Mouse (Mus musculus) fibroblast of lung, adult 2 months (primary cell): ENCODE measurements around the gene Slc37a3.
"Not testable (repeated sequence)": the region's sequence is repeated elsewhere in the genome, so short reads cannot be mapped to it uniquely, and the experiment has no call there.

Experiments
- DNase-seq: peaks from one replicate; pipeline ENCODE4 v3.0.0-alpha.2; 2011; ENCODE audit warnings: low read depth

Slc37a3 gene

GRCm38 (mm10) chr6:39378161-39378835 is 823 bp upstream of the Slc37a3 start:
- DNase-seq: not testable (repeated sequence)

GRCm38 (mm10) chr6:39376775-39377174 is 700 bp downstream of the Slc37a3 start:
- no peak for DNase-seq

GRCm38 (mm10) chr6:39373301-39373955 is 4.0 kb downstream of the Slc37a3 start:
- no peak for DNase-seq

- peak; percentile 62 for DNase-seq
These were observed 4.7 kb downstream of the Slc37a3 start for GRCm38 (mm10) chr6:39372727-39373126.

GRCm38 (mm10) chr6:39372042-39372441 is 5.4 kb downstream of the Slc37a3 start:
- DNase-seq: no peak

GRCm38 (mm10) chr6:39369631-39370030 is 7.8 kb downstream of the Slc37a3 start:
- no peak for DNase-seq

- DNase-seq: no peak
These were observed 14.8 kb downstream of the Slc37a3 start for GRCm38 (mm10) chr6:39362684-39363083.

- not testable (repeated sequence) for DNase-seq
These were observed 18.3 kb downstream of the Slc37a3 start for GRCm38 (mm10) chr6:39359207-39359606.

GRCm38 (mm10) chr6:39348946-39349345 is 28.5 kb downstream of the Slc37a3 start:
- no peak for DNase-seq

GRCm38 (mm10) chr6:39347880-39348814 is 29.3 kb downstream of the Slc37a3 start:
- no peak for DNase-seq

GRCm38 (mm10) chr6:39346991-39347501 is 30.4 kb downstream of the Slc37a3 start:
- DNase-seq: peak; percentile 32

- no peak for DNase-seq
These were observed 32.0 kb downstream of the Slc37a3 start for GRCm38 (mm10) chr6:39345430-39345829.

- peak; percentile 53 for DNase-seq
These were observed 33.5 kb downstream of the Slc37a3 start for GRCm38 (mm10) chr6:39344020-39344419.

GRCm38 (mm10) chr6:39341798-39342197 is 35.7 kb downstream of the Slc37a3 start:
- DNase-seq: no peak

- no peak for DNase-seq
These were observed 39.1 kb downstream of the Slc37a3 start for GRCm38 (mm10) chr6:39338359-39338758.

GRCm38 (mm10) chr6:39334873-39335272 is 42.6 kb downstream of the Slc37a3 start:
- DNase-seq: no peak

GRCm38 (mm10) chr6:39334224-39334623 is 43.3 kb downstream of the Slc37a3 start:
- peak; percentile 36 for DNase-seq

GRCm38 (mm10) chr6:39331998-39332700 is 45.3 kb downstream of the Slc37a3 start:
- DNase-seq: no peak

GRCm38 (mm10) chr6:39330981-39331380 is 46.5 kb downstream of the Slc37a3 start:
- no peak for DNase-seq

GRCm38 (mm10) chr6:39320286-39320685 is 57.2 kb downstream of the Slc37a3 start:
- no peak for DNase-seq

- peak; percentile 98 for DNase-seq
These were observed 58.3 kb downstream of the Slc37a3 start for GRCm38 (mm10) chr6:39319061-39319761.
